Mouse (Mus musculus) ES-E14 (cell line): Measurements from ENCODE around the gene Cdkl1. TPM values are rescaled to one million over a fixed set of nuclear protein-coding genes. Genes with fewer than 3 reads are reported as not detected.

Experiments
- DNase-seq: peaks from one replicate; pipeline ENCODE4 v3.0.0-alpha.2; 2013; ENCODE audit warnings: low read depth, low spot score
- H3K27ac ChIP-seq: 2 replicates; pipeline ENCODE4 v1.5.1; 2012; ENCODE audit warnings: low read depth, mild to moderate bottlenecking, low read length, moderate library complexity, mixed read lengths; ENCODE audit not compliant: poor library complexity, insufficient read depth, severe bottlenecking
- H3K36me3 ChIP-seq: 2 replicates; pipeline ENCODE4 v1.6.1; 2012; ENCODE audit warnings: mild to moderate bottlenecking, low read length, moderate library complexity, mixed read lengths; ENCODE audit not compliant: control insufficient read depth, poor library complexity, insufficient read depth, severe bottlenecking
- H3K4me1 ChIP-seq, 2 experiments: fragments of 150-350 bp in 1 of 2; sonication (generic) in 1 of 2; 2 replicates each; pipeline ENCODE4 v1.6.1; 2012; ENCODE audit warnings: low read length in 2 of 2, mild to moderate bottlenecking in 1 of 2, mixed read lengths in 1 of 2; ENCODE audit not compliant: control insufficient read depth in 2 of 2, insufficient read depth in 2 of 2, poor library complexity in 1 of 2
- H3K4me3 ChIP-seq, 2 experiments: fragments of 150-350 bp in 1 of 2; sonication (generic) in 1 of 2; 2 replicates each; pipeline ENCODE4 v1.5.1; 2012; ENCODE audit warnings: low read length in 2 of 2, low read depth in 1 of 2, mild to moderate bottlenecking in 1 of 2, mixed read lengths in 1 of 2; ENCODE audit not compliant: insufficient read depth in 1 of 2, poor library complexity in 1 of 2, severe bottlenecking in 1 of 2
- H3K9ac ChIP-seq: 2 replicates; pipeline ENCODE4 v1.6.1; 2012; ENCODE audit warnings: low read depth, mild to moderate bottlenecking, low read length, mixed read lengths; ENCODE audit not compliant: poor library complexity, insufficient read depth, severe bottlenecking
- H3K9me3 ChIP-seq: fragments of 150-350 bp; sonication (generic); 2 replicates; pipeline ENCODE4 v1.6.1; 2012; ENCODE audit warnings: low read depth, mild to moderate bottlenecking, low read length; ENCODE audit not compliant: control insufficient read depth, insufficient read depth
- CHD2 ChIP-seq: IDR thresholded peaks from 2 replicates; pipeline ENCODE4 v1.6.1; 2014; ENCODE audit warnings: mild to moderate bottlenecking, low read depth, low read length, inconsistent platforms
- HCFC1 ChIP-seq: IDR thresholded peaks from 2 replicates; pipeline ENCODE4 v1.6.1; 2012; ENCODE audit warnings: low read length, inconsistent platforms, borderline replicate concordance; ENCODE audit not compliant: insufficient read depth
- MAFK ChIP-seq: IDR thresholded peaks from 2 replicates; pipeline ENCODE4 v1.6.1; 2014; ENCODE audit warnings: mild to moderate bottlenecking, low read depth, low read length, inconsistent platforms; ENCODE audit not compliant: insufficient read depth
- ZC3H11A ChIP-seq: IDR thresholded peaks from 2 replicates; pipeline ENCODE4 v1.6.1; 2012; ENCODE audit warnings: low read depth, mild to moderate bottlenecking, inconsistent platforms, low read length, borderline replicate concordance
- ZNF384 ChIP-seq: IDR thresholded peaks from 2 replicates; pipeline ENCODE4 v1.6.1; 2012; ENCODE audit warnings: low read depth, low read length, inconsistent platforms
- in situ Hi-C, 2 experiments: fragments of 600-800 bp; cut with MboI; formaldehyde crosslinking; loops; one replicate each; pipeline ENCODE4 v1.15.1; 2025; ENCODE audit warnings: low sequenced_read_pairs in 2 of 2, inconsistent platforms in 1 of 2; ENCODE audit not compliant: unreplicated experiment in 2 of 2
- total RNA-seq: library from RNA; depleted of rRNA; stranded (reverse); fragments of 300-350 nt; gene quantifications from 2 replicates; pipeline ENCODE4 v1.2.3, GENCODE M21; 2012

Gene Cdkl1
- total RNA-seq, 1 experiment = 3.0 TPM

- Histone ChIP-seq H3K9ac (no peak overlapping the region), H3K4me3 (no peak overlapping the region), H3K4me1 (peaks cover 6 to 10% of the 10 kb centered on the region in 2 experiments; a peak in 3 of 4 replicates), H3K36me3 (no peaks in the 10 kb centered on the region), H3K9me3 (no peaks in the 10 kb centered on the region), H3K27ac (no peak overlapping the region)
- no peak for DNase-seq
- TF ChIP-seq HCFC1 = no peak
- no peak for TF ChIP-seq ZC3H11A
- no peak for TF ChIP-seq ZNF384
- TF ChIP-seq CHD2 = no peak
- no peak for TF ChIP-seq MAFK
- in situ Hi-C loops = no loop called here
Measured at GRCm38 (mm10) chr12:69753936-69754335, 37.1 kb downstream of the Cdkl1 start.

- Histone ChIP-seq H3K9ac (peak overlapping the region; percentile 1; the same call in 1 of the 2 replicates), H3K36me3 (no peaks in the 10 kb centered on the region)
Measured at GRCm38 (mm10) chr12:69751864-69752341, 39.2 kb downstream of the Cdkl1 start.

GRCm38 (mm10) chr12:69744138-69744537 lies 46.9 kb downstream of the Cdkl1 start:
- in situ Hi-C loops = no loop called here
- H3K9ac ChIP-seq = no peak overlapping the region
- no peaks in the 10 kb centered on the region for H3K9me3 ChIP-seq
- no peak for TF ChIP-seq HCFC1
- no peak for TF ChIP-seq CHD2
- TF ChIP-seq ZNF384 = no peak
- TF ChIP-seq ZC3H11A = no peak
- no peak for TF ChIP-seq MAFK
- no peak overlapping the region for H3K27ac ChIP-seq
- H3K4me3 ChIP-seq = no peak overlapping the region
- no peaks in the 10 kb centered on the region for H3K4me1 ChIP-seq
- no peak for DNase-seq
- no peaks in the 10 kb centered on the region for H3K36me3 ChIP-seq

More at GRCm38 (mm10) chr12:69751864-69752341, 39.2 kb downstream of the Cdkl1 start:
- in situ Hi-C loops = no loop called here
- Histone ChIP-seq H3K9me3 (no peaks in the 10 kb centered on the region), H3K4me3 (peak overlapping the region in 1 of 2 experiments; percentile 16; a peak in 1 of 4 replicates), H3K4me1 (peaks cover 2 to 8% of the 10 kb centered on the region in 2 experiments; a peak in 2 of 4 replicates), H3K27ac (0 out of 2 replicates have a peak overlapping the region, but pooled peaks have one; percentile 30)
- DNase-seq = no peak
- TF ChIP-seq ZNF384 = no peak
- TF ChIP-seq ZC3H11A = no peak
- no peak for TF ChIP-seq MAFK
- no peak for TF ChIP-seq HCFC1
- no peak for TF ChIP-seq CHD2

- TF ChIP-seq ZNF384 (no peak), CHD2 (no peak), MAFK (no peak), ZC3H11A (no peak), HCFC1 (no peak)
- no peak overlapping the region for H3K4me3 ChIP-seq
- H3K27ac ChIP-seq = no peak overlapping the region
- no peak overlapping the region for H3K9ac ChIP-seq
- DNase-seq = no peak
- H3K36me3 ChIP-seq = no peaks in the 10 kb centered on the region
- no peaks in the 10 kb centered on the region for H3K9me3 ChIP-seq
- H3K4me1 ChIP-seq = no peaks in the 10 kb centered on the region
- in situ Hi-C loops = no loop called here
Measured at GRCm38 (mm10) chr12:69741965-69742364, 49.1 kb downstream of the Cdkl1 start.
